Mouse (Mus musculus): ENCODE data around the gene Anp32b. TPM values are rescaled to one million over a fixed set of nuclear protein-coding genes. Genes with fewer than 3 reads are reported as not detected.

Gene Anp32b
- polyA plus RNA-seq, 1 experiment, result 12.7 TPM

GRCm38 (mm10) chr4:46505361-46506057, 54.8 kb downstream of the Anp32b start:
- Histone ChIP-seq H3K4me1 (ENCODE audit: control insufficient read depth, insufficient read depth, low read length) (no peaks in the 10 kb centered on the region), H3K27ac (ENCODE audit: insufficient read depth, low read depth, low read length) (no peak overlapping the region), H3K4me3 (ENCODE audit: insufficient read depth, low read depth, low read length) (no peak overlapping the region), H3K36me3 (ENCODE audit: control insufficient read depth, insufficient read depth, low read length) (no peaks in the 10 kb centered on the region), H3K27me3 (replicated peaks; ENCODE audit: control insufficient read depth, insufficient read depth, low read length) (no peaks in the 10 kb centered on the region)
- no peak for DNase-seq
- TF ChIP-seq POLR2A (IDR thresholded peaks at IDR 0.05; ENCODE audit: low read depth, low read length) (no peak), CTCF (conservative IDR thresholded peaks at IDR 0.05; ENCODE audit: insufficient read depth, insufficient read length, low read depth, low read length) (no peak)
- 76% methylated on average over 8 of the region's 8 CpGs for WGBS

DNA sequence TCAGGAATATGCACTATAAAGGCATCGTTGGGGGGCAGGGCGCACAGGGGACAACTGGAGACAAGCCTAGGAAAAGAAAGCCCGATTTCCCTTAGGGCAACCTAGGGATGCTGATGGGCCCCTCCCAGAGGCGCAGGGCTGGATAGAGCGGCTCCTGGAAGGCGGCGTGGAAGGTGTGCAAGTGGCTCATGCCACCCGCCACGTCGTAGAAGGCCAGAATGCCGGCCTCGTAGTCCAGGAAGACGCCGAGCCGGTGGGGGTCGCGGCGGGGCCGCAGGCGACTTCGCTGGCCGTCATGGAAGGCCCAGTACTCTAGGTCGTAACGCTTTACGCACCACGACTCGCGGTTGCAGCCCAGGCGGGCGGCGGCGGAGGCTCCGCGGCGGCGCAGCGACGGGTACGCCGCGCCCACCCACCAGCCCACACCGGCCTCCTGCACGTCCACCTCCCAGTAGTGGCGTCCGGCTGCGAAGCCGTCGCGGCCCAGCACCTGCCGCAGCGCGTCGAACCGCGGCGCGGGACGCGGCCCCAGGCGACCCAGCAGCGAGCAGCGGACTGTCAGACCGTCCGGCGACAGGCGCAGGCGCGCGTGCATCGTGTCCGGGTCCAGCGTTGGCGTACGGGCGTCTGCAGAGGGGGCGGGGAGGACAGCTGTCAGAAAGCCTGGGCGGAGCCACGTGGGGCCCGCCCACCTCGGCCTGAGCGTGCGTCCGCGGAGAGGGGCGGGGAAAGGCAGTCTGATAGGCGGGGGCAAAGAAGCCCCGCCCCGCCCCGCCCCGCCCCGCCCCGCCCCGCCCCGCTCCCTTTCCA, 56.3 kb downstream of the Anp32b start:
- Histone ChIP-seq H3K36me3 (ENCODE audit: control insufficient read depth, insufficient read depth, low read length) (no peaks in the 10 kb centered on the region), H3K27ac (ENCODE audit: insufficient read depth, low read depth, low read length) (no peak overlapping the region), H3K27me3 (replicated peaks; ENCODE audit: control insufficient read depth, insufficient read depth, low read length) (no peaks in the 10 kb centered on the region), H3K4me1 (ENCODE audit: control insufficient read depth, insufficient read depth, low read length) (no peaks in the 10 kb centered on the region), H3K4me3 (ENCODE audit: insufficient read depth, low read depth, low read length) (peak overlapping the region; percentile 62)
- DNase-seq, result peak; percentile 98
- TF ChIP-seq CTCF (conservative IDR thresholded peaks at IDR 0.05; ENCODE audit: insufficient read depth, insufficient read length, low read depth, low read length) (no peak), POLR2A (IDR thresholded peaks at IDR 0.05; ENCODE audit: low read depth, low read length) (peak; percentile 43)
- 1% methylated on average over 94 of the region's 94 CpGs for WGBS

GRCm38 (mm10) chr4:46507736-46508460, 57.2 kb downstream of the Anp32b start:
- peak; percentile 82 for DNase-seq
- Histone ChIP-seq H3K36me3 (ENCODE audit: control insufficient read depth, insufficient read depth, low read length) (no peaks in the 10 kb centered on the region), H3K4me3 (ENCODE audit: insufficient read depth, low read depth, low read length) (peak overlapping the region; percentile 10; the same call in 1 of the 2 replicates), H3K4me1 (ENCODE audit: control insufficient read depth, insufficient read depth, low read length) (no peaks in the 10 kb centered on the region), H3K27me3 (replicated peaks; ENCODE audit: control insufficient read depth, insufficient read depth, low read length) (no peaks in the 10 kb centered on the region), H3K27ac (ENCODE audit: insufficient read depth, low read depth, low read length) (no peak overlapping the region)
- 13% methylated on average over 16 of the region's 16 CpGs for WGBS
- TF ChIP-seq CTCF (conservative IDR thresholded peaks at IDR 0.05; ENCODE audit: insufficient read depth, insufficient read length, low read depth, low read length), result peak; percentile 80
- TF ChIP-seq POLR2A (IDR thresholded peaks at IDR 0.05; ENCODE audit: low read depth, low read length), result no peak

- no peak for TF ChIP-seq CTCF (conservative IDR thresholded peaks at IDR 0.05; ENCODE audit: insufficient read depth, insufficient read length, low read depth, low read length)
- no peak for TF ChIP-seq POLR2A (IDR thresholded peaks at IDR 0.05; ENCODE audit: low read depth, low read length)
- H3K27me3 ChIP-seq (replicated peaks; ENCODE audit: control insufficient read depth, insufficient read depth, low read length), result no peaks in the 10 kb centered on the region
- H3K27ac ChIP-seq (ENCODE audit: insufficient read depth, low read depth, low read length), result no peak overlapping the region
- WGBS, result 89% methylated on average over 2 of the region's 2 CpGs
- H3K4me1 ChIP-seq (ENCODE audit: control insufficient read depth, insufficient read depth, low read length), result no peaks in the 10 kb centered on the region
- no peaks in the 10 kb centered on the region for H3K36me3 ChIP-seq (ENCODE audit: control insufficient read depth, insufficient read depth, low read length)
- H3K4me3 ChIP-seq (ENCODE audit: insufficient read depth, low read depth, low read length), result no peak overlapping the region
- no peak for DNase-seq
Measured at GRCm38 (mm10) chr4:46520491-46520890, 69.8 kb downstream of the Anp32b start.

DNA sequence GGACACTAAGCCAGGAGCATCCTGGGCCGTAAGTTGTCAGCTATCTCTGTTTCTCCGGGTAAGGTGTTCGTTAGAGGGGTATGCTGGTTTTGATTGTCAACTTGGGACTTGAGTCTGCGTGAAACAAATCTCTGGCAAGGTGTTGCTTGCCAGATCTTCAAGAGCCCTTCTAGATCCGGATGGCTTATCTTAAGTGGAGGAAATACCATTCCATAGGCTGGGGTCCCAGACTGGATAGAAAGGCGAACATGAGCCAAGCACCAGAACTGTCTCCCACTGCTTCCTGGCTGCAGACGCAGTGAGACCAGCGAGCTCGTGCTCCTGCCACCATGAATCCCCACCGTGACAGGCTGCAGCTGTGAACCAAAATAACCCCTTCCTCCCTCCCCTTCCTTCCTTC, 70.8 kb downstream of the Anp32b start:
- no peak for DNase-seq
- no peak overlapping the region for H3K27ac ChIP-seq (ENCODE audit: insufficient read depth, low read depth, low read length)
- TF ChIP-seq POLR2A (IDR thresholded peaks at IDR 0.05; ENCODE audit: low read depth, low read length), result no peak
- WGBS, result 81% methylated on average over 10 of the region's 10 CpGs
- H3K4me1 ChIP-seq (ENCODE audit: control insufficient read depth, insufficient read depth, low read length), result no peaks in the 10 kb centered on the region
- no peaks in the 10 kb centered on the region for H3K27me3 ChIP-seq (replicated peaks; ENCODE audit: control insufficient read depth, insufficient read depth, low read length)
- no peaks in the 10 kb centered on the region for H3K36me3 ChIP-seq (ENCODE audit: control insufficient read depth, insufficient read depth, low read length)
- no peak overlapping the region for H3K4me3 ChIP-seq (ENCODE audit: insufficient read depth, low read depth, low read length)

Other genes starting within 250 kb of the Anp32b start
- not detected in 2 replicates for gene Foxe1, start 107.3 kb upstream of the Anp32b start, polyA plus RNA-seq (2012; rRNA removed)
- gene Trmo, start 61.5 kb upstream of the Anp32b start, polyA plus RNA-seq (2012; rRNA removed), result 6.1 and 7.0 TPM in 2 replicates
- 0.03 and 0.04 TPM in 2 replicates for gene Hemgn, start 37.4 kb upstream of the Anp32b start, polyA plus RNA-seq (2012; rRNA removed)
- gene Nans, start 38.3 kb downstream of the Anp32b start, polyA plus RNA-seq (2012; rRNA removed), result 10.8 and 13.8 TPM in 2 replicates
- 2.3 and 2.6 TPM in 2 replicates for gene Trim14, start 85.2 kb downstream of the Anp32b start, polyA plus RNA-seq (2012; rRNA removed)
- 4.1 and 4.2 TPM in 2 replicates for gene Coro2a, start 151.3 kb downstream of the Anp32b start, polyA plus RNA-seq (2012; rRNA removed)
- gene Tbc1d2, start 199.3 kb downstream of the Anp32b start, polyA plus RNA-seq (2012; rRNA removed), result 6.1 and 7.6 TPM in 2 replicates

Data from kidney, adult 2 months (tissue).